Mouse (Mus musculus): ENCODE measurements at regions not wholly inside any gene's neighbourhood (a gene's known extent, or its start where the extent isn't known, plus 50 kb on each side); places are given as distances from the start of the nearest gene placed in this dataset.

- DNase-seq, result no peak
Observed at GRCm38 (mm10) chr7:92984701-92985682, 94.7 kb upstream of the Fam181b start.

- no peak for DNase-seq
Observed at GRCm38 (mm10) chr7:92985683-92986070, 94.0 kb upstream of the Fam181b start.

GRCm38 (mm10) chr7:92998886-92999285 lies 80.8 kb upstream of the Fam181b start:
- DNase-seq, result no peak

GRCm38 (mm10) chr7:93006694-93007231 lies 72.9 kb upstream of the Fam181b start:
- DNase-seq, result peak; percentile 3

- no peak for DNase-seq
Observed at GRCm38 (mm10) chr7:93007721-93008120, 71.9 kb upstream of the Fam181b start.

GRCm38 (mm10) chr7:93019390-93019789 lies 60.3 kb upstream of the Fam181b start:
- DNase-seq, result no peak

- no peak for DNase-seq
Observed at GRCm38 (mm10) chr7:93023489-93024130, 56.1 kb upstream of the Fam181b start.

- DNase-seq, result no peak
Observed at GRCm38 (mm10) chr7:93026231-93026630, 53.4 kb upstream of the Fam181b start.

Measured in thymus, postnatal 14 days (tissue).